Mouse (Mus musculus): Measurements from ENCODE around the gene Agxt2. TPM values are rescaled to one million over a fixed set of nuclear protein-coding genes. Genes with fewer than 3 reads are reported as not detected.

The Agxt2 gene
- polyA plus RNA-seq, 1 experiment from 2014 or later: not detected

DNA sequence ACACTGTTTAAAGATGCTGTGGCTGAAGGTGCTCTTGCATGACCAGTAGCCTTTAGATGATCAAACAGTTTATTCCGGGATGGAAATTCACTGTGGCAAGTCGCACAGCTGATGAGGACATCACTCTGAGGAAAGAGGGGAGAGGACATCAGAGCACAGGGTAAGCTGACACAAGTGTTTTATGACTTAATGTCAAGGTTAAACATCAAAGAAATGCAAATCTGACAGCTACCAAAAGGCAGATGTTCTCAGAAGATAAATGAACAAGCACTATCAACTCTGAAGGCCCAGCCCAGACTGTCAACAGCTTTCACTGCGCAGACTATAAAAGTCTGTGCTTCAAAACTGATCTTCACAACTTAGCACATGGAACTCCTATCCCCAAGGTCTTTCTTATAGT, 88.8 kb downstream of the Agxt2 start:
- no peak overlapping the region for H3K4me2 ChIP-seq
- no peaks in the 10 kb centered on the region for H3K4me1 ChIP-seq (ENCODE audit: control insufficient read depth, insufficient read depth, low read length)
- WGBS: 76% methylated on average over 3 of the region's 3 CpGs
- ATAC-seq (ENCODE audit: low FRiP score) (no peak), DNase-seq (ENCODE audit: low spot score, missing footprints) (peak; percentile 61)
- H3K9me3 ChIP-seq (ENCODE audit: control insufficient read depth, low read length): no peaks in the 10 kb centered on the region
- H3K4me3 ChIP-seq (ENCODE audit: low read depth, low read length): no peak overlapping the region
- H3K36me3 ChIP-seq (ENCODE audit: control insufficient read depth, insufficient read depth, low read length): peaks cover 3% of the 10 kb centered on the region; the same call in 1 of the 2 replicates
- no peaks in the 10 kb centered on the region for H3K27me3 ChIP-seq (ENCODE audit: control insufficient read depth, insufficient read depth, low read length)
- no peak overlapping the region for H3K27ac ChIP-seq (ENCODE audit: low read depth, low read length)
- H3K9ac ChIP-seq (ENCODE audit: low read length): no peak overlapping the region

Other genes starting within 250 kb of the Agxt2 start
- 0.17 and 0.23 TPM in 2 replicates for gene Prlr, start 181.3 kb upstream of the Agxt2 start, polyA plus RNA-seq (2014; fragmentation: Nextera tagmentation; extraction: Ambion mirVana)
- gene Gm21973, start 33.2 kb upstream of the Agxt2 start, polyA plus RNA-seq (2014; fragmentation: Nextera tagmentation; extraction: Ambion mirVana): not detected in 2 replicates
- 20.0 and 21.0 TPM in 2 replicates for gene Dnajc21, start 112.0 kb downstream of the Agxt2 start, polyA plus RNA-seq (2014; fragmentation: Nextera tagmentation; extraction: Ambion mirVana)
- 134 and 162 TPM in 2 replicates for gene Brix1, start 127.4 kb downstream of the Agxt2 start, polyA plus RNA-seq (2014; fragmentation: Nextera tagmentation; extraction: Ambion mirVana)
- gene Rad1, start 127.5 kb downstream of the Agxt2 start, polyA plus RNA-seq (2014; fragmentation: Nextera tagmentation; extraction: Ambion mirVana): 27.7 and 33.2 TPM in 2 replicates
- not detected in 2 replicates for gene Ttc23l, start 200.1 kb downstream of the Agxt2 start, polyA plus RNA-seq (2014; fragmentation: Nextera tagmentation; extraction: Ambion mirVana)